Mouse (Mus musculus): ENCODE results near the gene Btbd9.

GRCm38 (mm10) chr17:30618136-30618891 is 42.0 kb upstream of the Btbd9 start:
- TF ChIP-seq POLR2A (IDR thresholded peaks at IDR 0.05; ENCODE audit: borderline replicate concordance, insufficient read depth, low read length) (no peak), CTCF (IDR thresholded peaks at IDR 0.05; ENCODE audit: borderline replicate concordance, insufficient read depth, low read depth, low read length) (no peak)
